Mouse (Mus musculus) E14TG2a.4 (cell line): ENCODE data around the gene Cldnd1.
A peak's percentile ranks its signal among the peaks of the same experiment; 100 is the strongest.

Source experiments
- H3K27me3 ChIP-seq: 2 replicates; pipeline ENCODE4 v1.6.1; 2014; ENCODE audit warnings: low read length, control low read depth; ENCODE audit not compliant: insufficient read depth
- H3K36me3 ChIP-seq: 2 replicates; pipeline ENCODE4 v1.6.1; 2014; ENCODE audit warnings: low read length, control low read depth; ENCODE audit not compliant: insufficient read depth
- H3K4me1 ChIP-seq: replicated peaks from 2 replicates; pipeline ENCODE4 v1.6.1; 2014; ENCODE audit warnings: low read depth, low read length, control low read depth
- H3K4me3 ChIP-seq: replicated peaks from 2 replicates; pipeline ENCODE4 v1.5.1; 2014; ENCODE audit warnings: mild to moderate bottlenecking, low read length
- H3K9me3 ChIP-seq: 2 replicates; pipeline ENCODE4 v1.6.1; 2014; ENCODE audit warnings: low read length, control low read depth
- CTCF ChIP-seq: conservative IDR thresholded peaks from 2 replicates; pipeline ENCODE4 v1.5.1; 2014; ENCODE audit warnings: low read length
- NANOG ChIP-seq: IDR thresholded peaks from 2 replicates; pipeline ENCODE4 v1.6.1; 2014; ENCODE audit warnings: borderline replicate concordance, low read length, mixed read lengths
- POU5F1 ChIP-seq: IDR thresholded peaks from 2 replicates; pipeline ENCODE4 v1.6.1; 2014; ENCODE audit warnings: low read length, borderline replicate concordance

The Cldnd1 gene

GRCm38 (mm10) chr16:58715018-58715417 is 12.7 kb upstream of the Cldnd1 start:
- Histone ChIP-seq H3K27me3 (no peaks in the 10 kb centered on the region), H3K9me3 (no peaks in the 10 kb centered on the region), H3K4me1 (no peaks in the 10 kb centered on the region), H3K4me3 (no peak overlapping the region), H3K36me3 (no peaks in the 10 kb centered on the region)
- TF ChIP-seq NANOG = no peak
- no peak for TF ChIP-seq POU5F1
- no peak for TF ChIP-seq CTCF

GRCm38 (mm10) chr16:58718666-58719120 is 9.0 kb upstream of the Cldnd1 start, which contains the start of gene Gpr15:
Gpr15 (minus strand) TSS chr16:58719070.
- Histone ChIP-seq H3K4me3 (no peak within 1 kb of the TSS), H3K36me3 (no peaks in the 10 kb centered on the region), H3K4me1 (no peaks in the 10 kb centered on the region), H3K27me3 (no peaks in the 10 kb centered on the region), H3K9me3 (no peaks in the 10 kb centered on the region)
- TF ChIP-seq NANOG (no peak), POU5F1 (no peak), CTCF (no peak)

DNA sequence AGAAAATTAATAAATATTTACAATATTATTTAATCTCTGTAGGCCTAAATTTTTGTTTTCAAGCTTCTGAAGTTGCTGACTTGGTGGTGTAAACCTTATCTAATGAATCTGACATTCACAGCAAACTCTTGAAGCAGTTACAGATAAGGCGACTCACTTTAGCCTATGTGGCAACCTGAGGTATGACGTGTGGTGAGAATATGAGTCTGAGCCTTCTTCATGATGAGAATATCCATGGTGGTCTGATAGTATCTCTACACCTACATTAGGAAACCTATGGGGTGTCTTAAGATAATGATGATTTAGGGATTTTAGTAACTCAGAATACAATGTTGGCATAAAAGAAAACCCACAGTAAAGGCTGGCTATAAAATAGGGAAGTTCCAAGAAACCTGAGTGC is 5.4 kb upstream of the Cldnd1 start:
- no peaks in the 10 kb centered on the region for H3K9me3 ChIP-seq
- no peaks in the 10 kb centered on the region for H3K27me3 ChIP-seq
- H3K36me3 ChIP-seq = no peaks in the 10 kb centered on the region
- TF ChIP-seq POU5F1 (no peak), CTCF (no peak), NANOG (no peak)
- no peak overlapping the region for H3K4me3 ChIP-seq
- H3K4me1 ChIP-seq = no peaks in the 10 kb centered on the region

- Histone ChIP-seq H3K27me3 (no peaks in the 10 kb centered on the region), H3K4me1 (peaks cover 10% of the 10 kb centered on the region), H3K9me3 (no peaks in the 10 kb centered on the region), H3K4me3 (0 out of 2 replicates have a peak overlapping the region, but pooled peaks have one; percentile 89), H3K36me3 (peaks cover 21% of the 10 kb centered on the region)
- no peak for TF ChIP-seq POU5F1
- TF ChIP-seq CTCF = no peak
- TF ChIP-seq NANOG = no peak
Observed at GRCm38 (mm10) chr16:58726680-58727476, 832 bp upstream of the Cldnd1 start.

GRCm38 (mm10) chr16:58728176-58728671 is 514 bp downstream of the Cldnd1 start:
- TF ChIP-seq NANOG = no peak
- TF ChIP-seq POU5F1 = no peak
- TF ChIP-seq CTCF = no peak
- Histone ChIP-seq H3K27me3 (no peaks in the 10 kb centered on the region), H3K36me3 (peaks cover 35% of the 10 kb centered on the region), H3K4me3 (peak overlapping the region; percentile 89), H3K4me1 (peaks cover 10% of the 10 kb centered on the region), H3K9me3 (no peaks in the 10 kb centered on the region)

DNA sequence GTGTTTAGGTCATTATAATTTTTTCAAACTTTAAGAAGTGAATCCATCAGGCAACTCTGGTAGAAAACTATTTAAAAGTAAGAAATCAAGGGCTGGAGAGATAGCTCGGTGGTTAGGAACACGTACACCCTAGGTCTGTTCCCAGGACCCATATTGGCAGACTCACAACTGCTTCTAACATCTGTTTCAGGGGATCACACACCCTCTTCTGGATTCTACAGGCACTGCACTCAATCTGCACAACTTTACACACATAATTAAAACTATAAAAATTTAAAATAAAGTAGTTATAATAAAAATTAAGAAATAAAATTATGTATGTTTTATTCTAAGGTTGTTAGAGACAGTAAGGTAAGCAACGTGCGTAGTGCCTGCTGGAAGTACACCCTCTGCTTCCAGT is 10.5 kb downstream of the Cldnd1 start:
- TF ChIP-seq CTCF (peak; percentile 16; the same call in 1 of the 2 replicates), POU5F1 (no peak)
- Histone ChIP-seq H3K4me1 (peaks cover 7% of the 10 kb centered on the region), H3K27me3 (no peaks in the 10 kb centered on the region), H3K36me3 (peaks cover 7% of the 10 kb centered on the region), H3K9me3 (no peaks in the 10 kb centered on the region), H3K4me3 (no peak overlapping the region)

GRCm38 (mm10) chr16:58738800-58739199 is 11.1 kb downstream of the Cldnd1 start:
- Histone ChIP-seq H3K27me3 (no peaks in the 10 kb centered on the region), H3K4me3 (no peak overlapping the region), H3K4me1 (peaks cover 7% of the 10 kb centered on the region), H3K36me3 (peaks cover 5% of the 10 kb centered on the region), H3K9me3 (no peaks in the 10 kb centered on the region)
- TF ChIP-seq NANOG (no peak), CTCF (no peak), POU5F1 (no peak)

DNA sequence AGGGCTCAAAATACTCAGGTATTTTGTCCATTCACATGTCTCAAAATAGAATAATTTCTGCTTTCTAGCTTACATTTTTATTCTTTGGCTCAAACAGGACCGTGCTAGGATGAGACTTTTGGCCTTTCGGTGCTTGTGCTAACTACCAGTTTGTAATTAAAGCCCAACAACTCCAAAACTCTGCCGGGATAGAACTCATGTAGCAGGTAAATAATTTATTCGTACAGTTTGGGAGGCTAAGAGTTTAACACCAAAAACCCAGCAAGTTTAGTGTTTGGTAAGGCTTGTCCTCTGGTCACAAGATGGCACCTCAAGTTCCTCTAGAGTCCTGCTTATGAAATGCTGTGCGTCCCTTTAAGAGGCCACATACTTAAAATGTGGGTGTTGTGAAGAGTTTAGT is 13.0 kb downstream of the Cldnd1 start:
- peaks cover 7% of the 10 kb centered on the region for H3K4me1 ChIP-seq
- no peaks in the 10 kb centered on the region for H3K36me3 ChIP-seq
- TF ChIP-seq NANOG (no peak), CTCF (no peak), POU5F1 (no peak)
- no peaks in the 10 kb centered on the region for H3K27me3 ChIP-seq
- no peak overlapping the region for H3K4me3 ChIP-seq
- H3K9me3 ChIP-seq = no peaks in the 10 kb centered on the region

- TF ChIP-seq CTCF = no peak
- TF ChIP-seq POU5F1 = no peak
- TF ChIP-seq NANOG = no peak
- Histone ChIP-seq H3K27me3 (no peaks in the 10 kb centered on the region), H3K36me3 (no peaks in the 10 kb centered on the region), H3K9me3 (no peaks in the 10 kb centered on the region), H3K4me1 (no peaks in the 10 kb centered on the region), H3K4me3 (no peak overlapping the region)
Observed at GRCm38 (mm10) chr16:58746715-58747114, 19.0 kb downstream of the Cldnd1 start.
